Mouse (Mus musculus): ENCODE measurements around the gene Cxcl5. TPM values are rescaled to one million over a fixed set of nuclear protein-coding genes. Genes with fewer than 3 reads are reported as not detected.

Gene Cxcl5
- polyA plus RNA-seq, 1 experiment: 0.06 TPM

- no peak overlapping the region for H3K4me3 ChIP-seq
- no peaks in the 10 kb centered on the region for H3K36me3 ChIP-seq (ENCODE audit: control insufficient read depth, insufficient read depth)
- H3ac ChIP-seq (ENCODE audit: control insufficient read depth, insufficient read length): no peak overlapping the region
- no peak for TF ChIP-seq SRF (IDR thresholded peaks at IDR 0.05; ENCODE audit: control insufficient read depth, insufficient read length, low read depth)
- TF ChIP-seq E2F4 (IDR thresholded peaks at IDR 0.05; ENCODE audit: insufficient read depth): no peak
- no peak for TF ChIP-seq POLR2A (IDR thresholded peaks at IDR 0.05; ENCODE audit: insufficient read length, low read depth)
- TF ChIP-seq MAX (IDR thresholded peaks at IDR 0.05; ENCODE audit: low read depth): no peak
- H3K27me3 ChIP-seq (ENCODE audit: control insufficient read depth, insufficient read depth, insufficient read length): no peaks in the 10 kb centered on the region
- peak overlapping the region; percentile 25 for H3K4me2 ChIP-seq (ENCODE audit: low read depth)
- H3K79me2 ChIP-seq (ENCODE audit: control insufficient read depth, insufficient read depth): no peaks in the 10 kb centered on the region
Observed at GRCm38 (mm10) chr5:90765821-90766606, 6.9 kb downstream of the Cxcl5 start.

- TF ChIP-seq MYOD1 (IDR thresholded peaks at IDR 0.05; ENCODE audit: control insufficient read depth in 1 of 3, insufficient read length in 2 of 3, low read depth in 2 of 3) (no peak), MAX (IDR thresholded peaks at IDR 0.05; ENCODE audit: low read depth) (no peak), POLR2A (IDR thresholded peaks at IDR 0.05; ENCODE audit: insufficient read length, low read depth) (no peak), TCF12 (IDR thresholded peaks at IDR 0.05; ENCODE audit: insufficient read depth, poor library complexity, severe bottlenecking) (no peak), TCF3 (IDR thresholded peaks at IDR 0.05; ENCODE audit: insufficient read length, low read depth) (no peak), SRF (IDR thresholded peaks at IDR 0.05; ENCODE audit: control insufficient read depth, insufficient read length, low read depth) (no peak), POLR2AphosphoS2 (IDR thresholded peaks at IDR 0.05; ENCODE audit: insufficient read length, low read depth) (no peak)
- no peaks in the 10 kb centered on the region for H3K36me3 ChIP-seq (ENCODE audit: control insufficient read depth, insufficient read depth)
- H3K27me3 ChIP-seq (ENCODE audit: control insufficient read depth, insufficient read depth, insufficient read length): no peaks in the 10 kb centered on the region
- no peaks in the 10 kb centered on the region for H3K79me2 ChIP-seq (ENCODE audit: control insufficient read depth, insufficient read depth)
- no peak within 1 kb of the TSS for H3K4me3 ChIP-seq
- no peak within 1 kb of the TSS for H3K4me2 ChIP-seq (ENCODE audit: low read depth)
- H3ac ChIP-seq (ENCODE audit: control insufficient read depth, insufficient read length): no peak within 1 kb of the TSS
Observed at GRCm38 (mm10) chr5:90768218-90768617, 9.1 kb downstream of the Cxcl5 start, which contains the start of gene Ppbp. Ppbp (plus strand) TSS chr5:90768518.

DNA sequence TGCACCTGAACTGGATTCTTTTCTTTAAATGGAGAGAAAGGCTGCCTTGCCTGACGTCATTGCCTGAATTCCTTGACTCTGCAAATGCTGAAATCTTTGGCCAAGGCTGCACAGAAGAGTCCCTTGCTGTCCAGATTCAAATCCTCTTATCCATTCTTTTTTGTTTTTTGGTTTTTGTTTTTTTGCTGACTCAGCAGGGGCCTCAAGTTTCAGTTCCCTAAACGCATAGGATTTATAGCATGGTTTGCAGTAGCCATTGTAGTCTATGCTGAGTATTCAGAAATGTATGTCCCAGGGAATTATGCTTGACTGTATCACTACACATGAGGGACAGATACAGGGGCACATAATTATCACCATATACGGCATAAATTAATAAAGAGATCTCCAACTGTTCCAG, 12.2 kb downstream of the Cxcl5 start:
- Histone ChIP-seq H3K4me3 (no peak overlapping the region), H3K36me3 (ENCODE audit: control insufficient read depth, insufficient read depth) (no peaks in the 10 kb centered on the region), H3K27me3 (ENCODE audit: control insufficient read depth, insufficient read depth, insufficient read length) (no peaks in the 10 kb centered on the region), H3K4me2 (ENCODE audit: low read depth) (no peak overlapping the region), H3K79me2 (ENCODE audit: control insufficient read depth, insufficient read depth) (no peaks in the 10 kb centered on the region), H3ac (ENCODE audit: control insufficient read depth, insufficient read length) (no peak overlapping the region)
- TF ChIP-seq TCF3 (IDR thresholded peaks at IDR 0.05; ENCODE audit: insufficient read length, low read depth) (no peak), REST (IDR thresholded peaks at IDR 0.05; ENCODE audit: insufficient read depth, insufficient read length) (no peak), USF1 (IDR thresholded peaks at IDR 0.05; ENCODE audit: low read depth) (no peak), POLR2AphosphoS2 (IDR thresholded peaks at IDR 0.05; ENCODE audit: insufficient read length, low read depth) (no peak), CEBPB (IDR thresholded peaks at IDR 0.05; ENCODE audit: insufficient read depth, poor library complexity, severe bottlenecking) (no peak), MYOG (IDR thresholded peaks at IDR 0.05; ENCODE audit: control insufficient read depth in 1 of 3, insufficient read depth in 1 of 3, insufficient read length in 2 of 3, low read depth in 2 of 3) (no peak), SRF (IDR thresholded peaks at IDR 0.05; ENCODE audit: control insufficient read depth, insufficient read length, low read depth) (no peak)

DNA sequence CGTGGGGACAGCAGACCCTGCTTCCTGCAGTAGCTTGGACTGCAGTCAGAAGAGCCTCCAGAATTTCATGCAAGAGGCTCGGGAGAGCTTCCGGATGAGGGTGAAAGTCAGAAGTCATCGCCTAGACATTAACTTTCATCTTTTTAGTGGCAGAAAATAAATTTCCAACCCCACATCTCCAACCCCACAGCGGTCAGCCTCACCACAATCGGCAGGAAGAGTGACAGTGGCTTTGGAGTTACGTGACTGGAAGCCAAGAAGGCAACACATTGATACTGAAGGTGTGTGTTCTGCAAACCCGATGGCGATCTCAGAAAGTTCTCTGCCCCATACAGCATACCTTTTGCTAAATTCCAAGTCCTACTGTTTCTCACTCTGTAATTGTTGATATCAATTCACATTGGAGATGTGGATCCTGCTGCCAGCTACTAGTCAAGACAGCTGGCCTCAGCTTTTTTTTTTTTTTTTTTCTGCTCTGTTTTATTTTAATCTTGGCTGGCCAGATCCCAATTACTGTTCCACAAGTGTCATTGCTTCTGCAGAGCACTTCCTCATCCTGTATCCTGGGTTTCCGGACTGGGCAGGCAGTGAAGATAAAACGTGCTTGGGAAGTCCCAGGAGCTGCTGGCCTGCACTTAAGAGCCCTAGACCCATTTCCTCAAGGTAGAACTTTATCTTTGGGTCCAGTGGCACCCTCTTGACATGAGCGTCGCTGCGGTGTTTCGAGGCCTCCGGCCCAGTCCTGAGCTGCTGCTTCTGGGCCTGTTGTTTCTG, 12.9 kb downstream of the Cxcl5 start, which contains the start of gene Pf4:
Gene Pf4, plus strand, starts transcription at position 556 of the 774 bp plus-strand sequence.
- Histone ChIP-seq H3K4me3 (no peak within 1 kb of the TSS), H3K36me3 (ENCODE audit: control insufficient read depth, insufficient read depth) (no peaks in the 10 kb centered on the region), H3K79me2 (ENCODE audit: control insufficient read depth, insufficient read depth) (no peaks in the 10 kb centered on the region), H3K27me3 (ENCODE audit: control insufficient read depth, insufficient read depth, insufficient read length) (no peaks in the 10 kb centered on the region), H3ac (ENCODE audit: control insufficient read depth, insufficient read length) (no peak within 1 kb of the TSS), H3K4me2 (ENCODE audit: low read depth) (no peak within 1 kb of the TSS)
- no peak for TF ChIP-seq E2F4 (IDR thresholded peaks at IDR 0.05; ENCODE audit: insufficient read depth)
- TF ChIP-seq TCF3 (IDR thresholded peaks at IDR 0.05; ENCODE audit: insufficient read length, low read depth): no peak
- TF ChIP-seq POLR2AphosphoS2 (IDR thresholded peaks at IDR 0.05; ENCODE audit: insufficient read length, low read depth): no peak
- no peak for TF ChIP-seq USF1 (IDR thresholded peaks at IDR 0.05; ENCODE audit: low read depth)
- TF ChIP-seq SRF (IDR thresholded peaks at IDR 0.05; ENCODE audit: control insufficient read depth, insufficient read length, low read depth): no peak
- TF ChIP-seq REST (IDR thresholded peaks at IDR 0.05; ENCODE audit: insufficient read depth, insufficient read length): no peak
- TF ChIP-seq MAX (IDR thresholded peaks at IDR 0.05; ENCODE audit: low read depth): no peak
- no peak for TF ChIP-seq TCF12 (IDR thresholded peaks at IDR 0.05; ENCODE audit: insufficient read depth, poor library complexity, severe bottlenecking)
- TF ChIP-seq MYOD1 (IDR thresholded peaks at IDR 0.05; ENCODE audit: control insufficient read depth in 1 of 3, insufficient read length in 2 of 3, low read depth in 2 of 3): no peak
- TF ChIP-seq CEBPB (IDR thresholded peaks at IDR 0.05; ENCODE audit: insufficient read depth, poor library complexity, severe bottlenecking): no peak
- TF ChIP-seq MYOG (IDR thresholded peaks at IDR 0.05; ENCODE audit: control insufficient read depth in 1 of 3, insufficient read depth in 1 of 3, insufficient read length in 2 of 3, low read depth in 2 of 3): no peak

GRCm38 (mm10) chr5:90775562-90775961, 16.4 kb downstream of the Cxcl5 start:
- H3K79me2 ChIP-seq (ENCODE audit: control insufficient read depth, insufficient read depth): no peaks in the 10 kb centered on the region
- no peaks in the 10 kb centered on the region for H3K27me3 ChIP-seq (ENCODE audit: control insufficient read depth, insufficient read depth, insufficient read length)
- H3ac ChIP-seq (ENCODE audit: control insufficient read depth, insufficient read length): no peak overlapping the region
- H3K4me3 ChIP-seq: no peak overlapping the region
- no peaks in the 10 kb centered on the region for H3K36me3 ChIP-seq (ENCODE audit: control insufficient read depth, insufficient read depth)
- no peak for TF ChIP-seq USF1 (IDR thresholded peaks at IDR 0.05; ENCODE audit: low read depth)
- TF ChIP-seq TCF12 (IDR thresholded peaks at IDR 0.05; ENCODE audit: insufficient read depth, poor library complexity, severe bottlenecking): no peak
- no peak for TF ChIP-seq TCF3 (IDR thresholded peaks at IDR 0.05; ENCODE audit: insufficient read length, low read depth)
- no peak for TF ChIP-seq POLR2AphosphoS2 (IDR thresholded peaks at IDR 0.05; ENCODE audit: insufficient read length, low read depth)
- no peak for TF ChIP-seq REST (IDR thresholded peaks at IDR 0.05; ENCODE audit: insufficient read depth, insufficient read length)
- TF ChIP-seq E2F4 (IDR thresholded peaks at IDR 0.05; ENCODE audit: insufficient read depth): no peak
- no peak for TF ChIP-seq MAX (IDR thresholded peaks at IDR 0.05; ENCODE audit: low read depth)
- no peak for TF ChIP-seq MYOG (IDR thresholded peaks at IDR 0.05; ENCODE audit: control insufficient read depth in 1 of 3, insufficient read depth in 1 of 3, insufficient read length in 2 of 3, low read depth in 2 of 3)
- TF ChIP-seq POLR2A (IDR thresholded peaks at IDR 0.05; ENCODE audit: insufficient read length, low read depth): no peak
- no peak for TF ChIP-seq CEBPB (IDR thresholded peaks at IDR 0.05; ENCODE audit: insufficient read depth, poor library complexity, severe bottlenecking)
- no peak for TF ChIP-seq SRF (IDR thresholded peaks at IDR 0.05; ENCODE audit: control insufficient read depth, insufficient read length, low read depth)
- no peak for TF ChIP-seq MYOD1 (IDR thresholded peaks at IDR 0.05; ENCODE audit: control insufficient read depth in 1 of 3, insufficient read length in 2 of 3, low read depth in 2 of 3)
- no peak overlapping the region for H3K4me2 ChIP-seq (ENCODE audit: low read depth)
